Mouse (Mus musculus): ENCODE results near the gene Casp2. TPM values are rescaled to one million over a fixed set of nuclear protein-coding genes. Genes with fewer than 3 reads are reported as not detected.

The Casp2 gene
- total and polyA plus RNA-seq, 2 experiments = 3.7 to 5.6 TPM

DNA sequence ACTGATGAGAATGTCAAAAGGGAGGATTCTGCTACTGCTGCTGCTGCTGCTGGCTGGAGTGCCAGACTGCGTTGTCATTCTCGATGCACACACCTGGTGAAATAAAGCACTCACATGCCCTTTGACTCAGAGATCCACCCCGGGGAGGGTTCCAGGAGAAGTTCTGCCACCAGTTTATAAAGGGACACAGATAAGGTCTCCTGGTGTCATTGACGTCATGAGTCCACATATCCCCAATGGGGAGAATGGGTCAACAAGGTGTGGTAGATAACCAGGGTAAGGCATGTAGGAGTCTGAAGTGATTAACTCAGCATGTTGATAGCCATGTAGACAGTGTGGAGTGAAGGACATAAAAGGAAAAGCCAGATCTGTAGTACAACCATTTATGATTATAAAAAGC, 35.2 kb upstream of the Casp2 start:
- no peak overlapping the region for H3K27ac ChIP-seq (replicated peaks; ENCODE audit: insufficient read depth, low read depth, low read length)
- peaks cover 1% of the 10 kb centered on the region; the same call in 1 of the 2 replicates for H3K4me1 ChIP-seq (ENCODE audit: control insufficient read depth, insufficient read depth, low read length)
- H3K27me3 ChIP-seq (ENCODE audit: control insufficient read depth, insufficient read depth, low read length) = no peaks in the 10 kb centered on the region
- 45% methylated on average over 4 of the region's 4 CpGs for WGBS
- no peak overlapping the region for H3K4me3 ChIP-seq (ENCODE audit: insufficient read depth, low read depth, low read length)
- H3K79me2 ChIP-seq (ENCODE audit: control insufficient read depth, insufficient read depth, low read length) = no peaks in the 10 kb centered on the region
- no peaks in the 10 kb centered on the region for H3K36me3 ChIP-seq (ENCODE audit: control insufficient read depth, insufficient read depth, low read length)
- TF ChIP-seq POLR2A (IDR thresholded peaks at IDR 0.05; ENCODE audit: extremely low read depth, insufficient read depth, low read length) (no peak), CTCF (IDR thresholded peaks at IDR 0.05; ENCODE audit: low read depth, low read length) (no peak)
- no peak overlapping the region for H3K9ac ChIP-seq (ENCODE audit: low read depth, low read length)
- DNase-seq (ENCODE audit: extremely low read depth, low read depth, low spot score) = peak; percentile 81

DNA sequence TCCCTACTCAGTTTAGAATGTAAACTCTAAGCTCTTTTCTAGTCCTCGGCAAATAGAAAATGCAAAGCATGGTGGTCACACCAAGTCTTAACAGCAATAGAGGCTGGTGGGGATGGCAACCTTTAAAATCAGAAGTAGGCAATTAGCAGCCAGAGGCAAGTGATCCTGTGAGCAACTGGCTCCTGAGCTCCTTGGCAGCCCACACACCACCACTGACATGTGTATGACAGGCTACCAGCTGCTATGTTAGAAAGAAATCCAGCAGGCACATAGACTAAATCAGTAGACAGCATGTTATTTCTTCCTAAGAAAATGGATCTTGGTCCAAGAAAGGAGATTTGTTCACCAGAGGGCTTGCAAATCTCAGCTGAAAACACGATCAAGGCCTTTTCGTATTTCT, 33.6 kb upstream of the Casp2 start:
- Histone ChIP-seq H3K36me3 (ENCODE audit: control insufficient read depth, insufficient read depth, low read length) (no peaks in the 10 kb centered on the region), H3K9ac (ENCODE audit: low read depth, low read length) (no peak overlapping the region), H3K79me2 (ENCODE audit: control insufficient read depth, insufficient read depth, low read length) (no peaks in the 10 kb centered on the region), H3K27ac (replicated peaks; ENCODE audit: insufficient read depth, low read depth, low read length) (no peak overlapping the region), H3K4me1 (ENCODE audit: control insufficient read depth, insufficient read depth, low read length) (peaks cover 1% of the 10 kb centered on the region; the same call in 1 of the 2 replicates), H3K27me3 (ENCODE audit: control insufficient read depth, insufficient read depth, low read length) (no peaks in the 10 kb centered on the region), H3K4me3 (ENCODE audit: insufficient read depth, low read depth, low read length) (no peak overlapping the region)
- DNase-seq (ENCODE audit: extremely low read depth, low read depth, low spot score) = no peak
- WGBS = 92% methylated on average over 3 of the region's 3 CpGs
- TF ChIP-seq POLR2A (IDR thresholded peaks at IDR 0.05; ENCODE audit: extremely low read depth, insufficient read depth, low read length) (no peak), CTCF (IDR thresholded peaks at IDR 0.05; ENCODE audit: low read depth, low read length) (no peak)

DNA sequence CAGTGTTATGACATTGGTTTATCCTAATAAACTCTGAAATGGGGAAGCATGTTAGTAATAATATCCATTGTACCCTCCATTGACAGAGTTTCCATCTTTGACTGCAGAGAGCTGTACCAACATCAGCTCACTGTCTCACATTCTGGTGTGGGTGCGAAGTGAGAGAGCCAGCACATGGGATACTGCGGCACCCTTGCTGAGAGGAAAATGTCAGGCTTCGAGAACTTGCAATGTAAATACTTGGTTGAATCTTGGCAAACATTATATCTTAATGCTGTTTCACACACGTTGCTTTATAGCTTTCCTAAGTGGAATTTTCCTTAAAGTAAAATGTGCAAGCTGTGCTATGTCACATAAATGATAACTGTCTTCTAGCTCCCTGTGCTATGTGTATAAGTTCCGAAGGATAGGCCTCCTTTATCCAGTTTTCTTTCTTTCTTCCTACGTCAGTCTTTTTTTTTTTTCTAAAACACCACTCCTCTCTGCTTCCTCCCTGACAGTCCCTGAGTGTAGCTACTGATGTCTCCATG, 27.4 kb upstream of the Casp2 start:
- 77% methylated on average over 6 of the region's 6 CpGs for WGBS

GRCm38 (mm10) chr6:42241311-42242045, 23.3 kb upstream of the Casp2 start:
- Histone ChIP-seq H3K36me3 (ENCODE audit: control insufficient read depth, insufficient read depth, low read length) (no peaks in the 10 kb centered on the region), H3K4me3 (ENCODE audit: insufficient read depth, low read depth, low read length) (no peak overlapping the region), H3K79me2 (ENCODE audit: control insufficient read depth, insufficient read depth, low read length) (no peaks in the 10 kb centered on the region), H3K4me1 (ENCODE audit: control insufficient read depth, insufficient read depth, low read length) (peaks cover 2% of the 10 kb centered on the region), H3K9ac (ENCODE audit: low read depth, low read length) (no peak overlapping the region), H3K27me3 (ENCODE audit: control insufficient read depth, insufficient read depth, low read length) (no peaks in the 10 kb centered on the region), H3K27ac (replicated peaks; ENCODE audit: insufficient read depth, low read depth, low read length) (no peak overlapping the region)
- 13% methylated on average over 6 of the region's 6 CpGs for WGBS
- peak; percentile 95 for DNase-seq (ENCODE audit: extremely low read depth, low read depth, low spot score)
- TF ChIP-seq POLR2A (IDR thresholded peaks at IDR 0.05; ENCODE audit: extremely low read depth, insufficient read depth, low read length) (no peak), CTCF (IDR thresholded peaks at IDR 0.05; ENCODE audit: low read depth, low read length) (no peak)

More for the DNA sequence above, 27.4 kb upstream of the Casp2 start:
- Histone ChIP-seq H3K4me1 (ENCODE audit: control insufficient read depth, insufficient read depth, low read length) (no peaks in the 10 kb centered on the region; the same call in 1 of the 2 replicates), H3K27me3 (ENCODE audit: control insufficient read depth, insufficient read depth, low read length) (no peaks in the 10 kb centered on the region), H3K4me3 (ENCODE audit: insufficient read depth, low read depth, low read length) (no peak overlapping the region), H3K27ac (replicated peaks; ENCODE audit: insufficient read depth, low read depth, low read length) (no peak overlapping the region), H3K36me3 (ENCODE audit: control insufficient read depth, insufficient read depth, low read length) (no peaks in the 10 kb centered on the region), H3K9ac (ENCODE audit: low read depth, low read length) (no peak overlapping the region), H3K79me2 (ENCODE audit: control insufficient read depth, insufficient read depth, low read length) (no peaks in the 10 kb centered on the region)
- DNase-seq (ENCODE audit: extremely low read depth, low read depth, low spot score) = no peak
- TF ChIP-seq POLR2A (IDR thresholded peaks at IDR 0.05; ENCODE audit: extremely low read depth, insufficient read depth, low read length) = no peak
- no peak for TF ChIP-seq CTCF (IDR thresholded peaks at IDR 0.05; ENCODE audit: low read depth, low read length)

DNA sequence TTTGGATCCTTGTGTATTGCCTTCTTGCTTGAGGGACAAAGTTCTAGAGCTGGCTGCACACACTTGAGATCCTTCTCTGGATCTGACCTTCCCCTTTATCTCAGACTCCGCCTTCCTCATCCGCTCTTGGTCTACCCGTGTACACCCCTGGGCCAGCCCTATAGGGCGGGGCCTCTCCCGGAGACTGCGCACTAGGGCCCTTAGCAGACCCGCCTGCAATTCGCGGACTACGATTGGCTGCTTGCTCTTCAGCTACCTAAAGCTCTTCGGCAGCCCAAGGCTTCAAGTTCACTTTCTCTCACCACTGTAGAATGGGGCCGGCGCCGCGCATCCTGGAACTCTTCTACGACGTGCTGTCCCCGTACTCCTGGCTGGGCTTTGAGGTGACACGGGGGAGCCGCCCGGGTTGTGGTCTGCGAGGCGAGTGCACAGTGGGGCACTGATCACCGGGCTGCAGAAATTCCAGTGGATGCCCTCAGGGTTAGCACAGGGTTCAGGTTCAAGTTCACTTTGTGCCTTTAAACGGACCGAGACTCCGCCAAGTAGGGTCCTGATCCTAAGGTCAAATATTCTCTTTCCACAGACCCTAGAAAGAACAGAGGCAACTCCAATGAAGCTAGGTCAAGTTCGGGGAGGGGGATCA, 19.0 kb upstream of the Casp2 start, which contains the start of gene Gstk1:
Gene Gstk1 (plus strand): TSS at position 225 of the 643 bp plus-strand sequence.
- H3K4me3 ChIP-seq (ENCODE audit: insufficient read depth, low read depth, low read length) = peak within 1 kb of the TSS; percentile 69
- DNase-seq (ENCODE audit: extremely low read depth, low read depth, low spot score) = peak; percentile 94
- no peaks in the 10 kb centered on the region for H3K27me3 ChIP-seq (ENCODE audit: control insufficient read depth, insufficient read depth, low read length)
- 2% methylated on average over 28 of the region's 28 CpGs for WGBS
- H3K9ac ChIP-seq (ENCODE audit: low read depth, low read length) = peak within 1 kb of the TSS; percentile 71
- peak within 1 kb of the TSS; percentile 72 for H3K27ac ChIP-seq (replicated peaks; ENCODE audit: insufficient read depth, low read depth, low read length)
- H3K79me2 ChIP-seq (ENCODE audit: control insufficient read depth, insufficient read depth, low read length) = no peaks in the 10 kb centered on the region
- 0 out of 2 replicates have a peak, but pooled peaks cover 4% of the 10 kb centered on the region for H3K36me3 ChIP-seq (ENCODE audit: control insufficient read depth, insufficient read depth, low read length)
- peaks cover 5% of the 10 kb centered on the region for H3K4me1 ChIP-seq (ENCODE audit: control insufficient read depth, insufficient read depth, low read length)
- TF ChIP-seq POLR2A (IDR thresholded peaks at IDR 0.05; ENCODE audit: extremely low read depth, insufficient read depth, low read length) = peak; percentile 82; the same call in 1 of the 2 replicates
- no peak for TF ChIP-seq CTCF (IDR thresholded peaks at IDR 0.05; ENCODE audit: low read depth, low read length)

Data from liver, adult 2 months (tissue).